Mouse (Mus musculus): ENCODE results near the gene Draxin. TPM values are rescaled to one million over a fixed set of nuclear protein-coding genes. Genes with fewer than 3 reads are reported as not detected.

The Draxin gene
- total and polyA plus RNA-seq, 2 experiments from 2014 or later, result 0.01 TPM; not detected in 1

DNA sequence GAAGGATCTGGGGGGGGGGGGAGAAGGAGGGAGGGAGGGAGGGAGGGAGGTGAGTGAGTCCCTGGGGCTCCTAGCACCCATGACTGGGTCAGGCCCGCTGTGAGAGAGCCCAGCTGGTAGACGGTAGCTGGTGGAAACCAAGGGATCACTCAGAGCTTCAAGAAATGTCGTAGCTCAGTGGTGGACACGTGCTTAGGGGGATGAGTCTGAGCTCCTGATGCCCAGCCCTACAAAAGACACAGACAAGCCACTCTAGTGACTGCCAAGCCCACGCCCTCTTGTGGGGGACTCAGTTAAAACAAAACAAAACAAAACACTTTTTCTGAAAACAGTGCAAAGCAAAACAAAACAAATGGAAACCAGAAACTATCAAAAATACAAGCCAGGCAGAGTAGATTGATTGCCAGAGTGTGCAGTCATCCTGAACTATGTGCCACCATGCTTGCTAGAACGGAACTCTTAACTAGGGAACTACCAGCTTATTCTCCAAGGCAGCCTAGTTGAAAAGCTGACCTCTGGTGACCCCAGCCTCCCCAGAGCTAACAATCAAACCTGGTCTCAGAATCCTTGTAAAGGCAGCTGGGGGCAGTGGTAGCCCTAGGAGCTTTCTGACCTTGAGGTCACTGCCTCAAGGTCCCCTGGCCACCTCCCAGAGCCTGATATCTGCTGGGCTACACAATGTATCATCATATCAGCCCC, 64.6 kb downstream of the Draxin start:
- DNase-seq (ENCODE audit: low spot score) (no peak), ATAC-seq (ENCODE audit: insufficient read depth, low read depth) (peak; percentile 39)
- Histone ChIP-seq H3K27ac (ENCODE audit: low read depth) (no peak overlapping the region), H3K9me3 (replicated peaks; ENCODE audit: control insufficient read depth, low read length) (no peaks in the 10 kb centered on the region), H3K27me3 (ENCODE audit: control insufficient read depth, insufficient read depth, low read length) (no peaks in the 10 kb centered on the region), H3K9ac (replicated peaks; ENCODE audit: low read depth, low read length) (no peak overlapping the region), H3K4me1 (ENCODE audit: control insufficient read depth, insufficient read depth) (peaks cover 11% of the 10 kb centered on the region), H3K36me3 (replicated peaks; ENCODE audit: control insufficient read depth, insufficient read depth, low read length) (no peaks in the 10 kb centered on the region), H3K4me2 (ENCODE audit: low read depth, low read length) (no peak overlapping the region), H3K4me3 (ENCODE audit: low read depth, low read length) (no peak overlapping the region)
- WGBS, result 55% methylated on average over 6 of the region's 6 CpGs
- TF ChIP-seq CTCF (IDR thresholded peaks at IDR 0.05; ENCODE audit: low read depth), result no peak
- TF ChIP-seq EP300 (IDR thresholded peaks at IDR 0.05; ENCODE audit: low read depth), result no peak

DNA sequence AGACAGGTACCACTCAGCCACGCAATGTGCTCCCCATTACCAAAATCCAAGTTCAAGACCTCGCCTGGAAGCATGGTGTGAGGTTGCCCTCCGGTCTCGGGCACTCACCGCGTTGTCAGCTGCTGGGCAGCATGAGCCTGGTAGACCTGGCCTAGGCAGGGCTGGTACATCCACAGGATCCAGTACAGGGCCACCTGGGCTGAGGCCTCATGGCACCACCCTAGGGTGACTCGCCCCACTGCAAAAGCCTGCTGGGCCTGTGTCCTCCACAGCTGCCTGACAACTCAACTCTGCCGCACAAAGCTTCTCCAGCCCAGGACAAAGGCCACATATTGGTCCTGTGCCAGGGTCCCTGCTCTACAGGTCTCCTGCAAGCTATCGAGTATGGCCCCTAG, 69.4 kb downstream of the Draxin start:
- no peak overlapping the region for H3K4me2 ChIP-seq (ENCODE audit: low read depth, low read length)
- DNase-seq (ENCODE audit: low spot score), result no peak
- peaks cover 23% of the 10 kb centered on the region for H3K36me3 ChIP-seq (replicated peaks; ENCODE audit: control insufficient read depth, insufficient read depth, low read length)
- H3K9ac ChIP-seq (replicated peaks; ENCODE audit: low read depth, low read length), result no peak overlapping the region
- H3K27me3 ChIP-seq (ENCODE audit: control insufficient read depth, insufficient read depth, low read length), result no peaks in the 10 kb centered on the region
- peaks cover 25% of the 10 kb centered on the region for H3K4me1 ChIP-seq (ENCODE audit: control insufficient read depth, insufficient read depth)
- WGBS, result 83% methylated on average over 9 of the region's 9 CpGs
- H3K27ac ChIP-seq (ENCODE audit: low read depth), result no peak overlapping the region
- H3K4me3 ChIP-seq (ENCODE audit: low read depth, low read length), result no peak overlapping the region
- ATAC-seq (ENCODE audit: insufficient read depth, low read depth), result no peak
- no peaks in the 10 kb centered on the region for H3K9me3 ChIP-seq (replicated peaks; ENCODE audit: control insufficient read depth, low read length)
- no peak for TF ChIP-seq CTCF (IDR thresholded peaks at IDR 0.05; ENCODE audit: low read depth)
- TF ChIP-seq EP300 (IDR thresholded peaks at IDR 0.05; ENCODE audit: low read depth), result no peak

DNA sequence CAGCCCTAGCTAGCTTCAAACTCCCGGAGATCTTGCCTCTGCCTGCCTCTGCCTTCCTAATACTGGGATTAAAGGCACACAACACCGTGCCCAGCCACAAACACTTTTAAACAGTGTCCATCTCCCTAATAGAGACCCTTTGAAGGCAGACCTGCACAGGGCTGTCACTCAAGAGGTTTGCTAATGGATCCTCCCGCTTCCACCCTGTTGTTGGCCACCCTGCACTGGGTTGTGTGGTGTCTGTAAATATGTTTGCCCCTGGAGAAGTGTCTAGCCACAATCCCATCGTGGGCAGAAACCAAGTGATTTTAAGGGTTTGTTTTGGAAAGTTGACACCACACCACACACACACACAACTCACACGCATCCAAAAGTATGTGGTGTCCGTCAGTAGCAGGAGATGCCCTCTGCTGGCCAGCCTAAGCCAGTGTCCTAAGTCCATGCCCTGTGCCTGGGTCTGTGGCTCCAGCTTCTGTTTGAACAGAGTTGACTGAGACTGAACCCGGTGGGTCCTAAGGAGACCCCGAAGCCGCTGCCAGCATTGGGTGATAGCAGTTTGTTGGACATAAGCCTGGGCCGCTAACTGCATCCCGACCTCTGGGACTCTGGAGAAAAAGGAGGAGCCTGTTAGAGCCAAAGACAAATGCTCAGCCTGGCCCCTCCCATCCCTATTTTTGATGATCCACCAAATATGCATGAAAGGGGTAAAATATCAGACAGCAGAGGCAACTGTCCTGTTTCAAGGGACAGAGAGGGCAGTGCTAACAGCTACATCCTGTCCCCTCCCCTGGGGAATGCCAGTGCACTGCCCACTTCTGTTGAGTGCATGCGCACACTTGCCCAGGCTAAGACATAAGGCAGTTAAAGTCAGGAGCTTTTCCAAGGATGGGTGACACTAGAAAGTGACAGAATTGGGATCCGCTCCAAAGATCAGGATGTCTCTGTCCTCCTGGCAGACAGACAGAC, 70.1 kb downstream of the Draxin start:
- WGBS, result 39% methylated on average over 13 of the region's 13 CpGs
- TF ChIP-seq CTCF (IDR thresholded peaks at IDR 0.05; ENCODE audit: low read depth) (peak; percentile 62), EP300 (IDR thresholded peaks at IDR 0.05; ENCODE audit: low read depth) (no peak)
- Histone ChIP-seq H3K27ac (ENCODE audit: low read depth) (no peak overlapping the region), H3K4me3 (ENCODE audit: low read depth, low read length) (no peak overlapping the region), H3K27me3 (ENCODE audit: control insufficient read depth, insufficient read depth, low read length) (no peaks in the 10 kb centered on the region), H3K36me3 (replicated peaks; ENCODE audit: control insufficient read depth, insufficient read depth, low read length) (peaks cover 30% of the 10 kb centered on the region), H3K4me2 (ENCODE audit: low read depth, low read length) (no peak overlapping the region), H3K4me1 (ENCODE audit: control insufficient read depth, insufficient read depth) (peaks cover 23% of the 10 kb centered on the region; the same call in 1 of the 2 replicates), H3K9ac (replicated peaks; ENCODE audit: low read depth, low read length) (no peak overlapping the region), H3K9me3 (replicated peaks; ENCODE audit: control insufficient read depth, low read length) (no peaks in the 10 kb centered on the region)
- DNase-seq (ENCODE audit: low spot score) (peak; percentile 59), ATAC-seq (ENCODE audit: insufficient read depth, low read depth) (0 out of 2 replicates have a peak, but pooled peaks have one; percentile 30)

DNA sequence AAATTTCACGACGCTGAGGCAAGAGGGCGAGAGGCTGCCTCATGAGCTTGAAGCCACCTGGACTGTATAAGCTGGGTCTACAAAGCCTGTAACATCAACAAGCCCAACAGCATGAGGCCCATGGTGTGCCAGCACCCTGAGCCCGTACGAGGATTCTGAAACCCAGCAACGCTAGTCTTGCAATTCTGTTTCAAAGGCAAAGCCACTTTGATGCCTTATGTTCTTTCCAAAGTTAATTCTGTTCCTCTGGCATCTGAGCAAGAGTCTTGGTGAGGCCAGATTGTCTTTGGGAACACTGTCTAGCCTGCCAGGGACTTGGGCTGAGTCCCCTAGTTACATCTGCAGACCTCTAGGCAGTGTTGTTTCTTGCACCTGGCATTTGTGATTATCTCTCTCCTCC, 71.5 kb downstream of the Draxin start:
- ATAC-seq (ENCODE audit: insufficient read depth, low read depth), result no peak
- Histone ChIP-seq H3K4me3 (ENCODE audit: low read depth, low read length) (no peak overlapping the region), H3K36me3 (replicated peaks; ENCODE audit: control insufficient read depth, insufficient read depth, low read length) (peaks cover 44% of the 10 kb centered on the region), H3K4me1 (ENCODE audit: control insufficient read depth, insufficient read depth) (peaks cover 23% of the 10 kb centered on the region; the same call in 1 of the 2 replicates), H3K27me3 (ENCODE audit: control insufficient read depth, insufficient read depth, low read length) (no peaks in the 10 kb centered on the region), H3K9ac (replicated peaks; ENCODE audit: low read depth, low read length) (no peak overlapping the region), H3K9me3 (replicated peaks; ENCODE audit: control insufficient read depth, low read length) (no peaks in the 10 kb centered on the region), H3K4me2 (ENCODE audit: low read depth, low read length) (no peak overlapping the region), H3K27ac (ENCODE audit: low read depth) (no peak overlapping the region)
- DNase-seq (ENCODE audit: low spot score), result no peak
- no peak for TF ChIP-seq EP300 (IDR thresholded peaks at IDR 0.05; ENCODE audit: low read depth)
- no peak for TF ChIP-seq CTCF (IDR thresholded peaks at IDR 0.05; ENCODE audit: low read depth)
- 90% methylated on average over 6 of the region's 6 CpGs for WGBS

DNA sequence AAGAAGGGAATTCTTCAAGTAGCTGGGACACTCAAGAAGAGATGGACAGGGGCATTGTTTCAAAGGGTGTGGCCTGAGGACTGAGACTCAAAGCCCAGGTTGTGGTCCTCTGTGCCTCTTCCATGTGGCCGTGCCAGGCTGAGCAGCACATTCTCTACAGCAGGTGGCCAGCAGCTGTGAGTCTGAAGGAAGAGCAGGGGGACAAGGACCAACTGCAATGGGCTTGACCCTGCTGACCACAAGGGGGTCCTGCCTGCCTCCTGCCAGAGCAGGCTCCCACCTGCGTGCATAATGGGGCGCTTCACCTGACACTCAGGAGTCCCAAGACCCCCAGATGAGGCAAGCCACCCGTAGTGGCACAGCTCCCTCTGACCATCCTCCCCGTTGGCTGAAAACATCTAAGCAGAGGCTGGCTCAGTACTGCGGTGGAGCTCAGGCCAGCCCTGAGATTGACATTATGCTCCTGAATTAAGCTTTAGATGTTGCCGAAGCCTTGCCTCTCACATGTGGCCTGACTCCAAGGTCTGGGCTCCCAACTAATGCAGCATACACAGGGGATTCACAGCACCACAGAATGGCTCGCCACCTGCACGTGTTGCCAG, 72.2 kb downstream of the Draxin start:
- H3K9ac ChIP-seq (replicated peaks; ENCODE audit: low read depth, low read length), result no peak overlapping the region
- no peak overlapping the region for H3K27ac ChIP-seq (ENCODE audit: low read depth)
- peaks cover 50% of the 10 kb centered on the region for H3K36me3 ChIP-seq (replicated peaks; ENCODE audit: control insufficient read depth, insufficient read depth, low read length)
- no peak overlapping the region for H3K4me3 ChIP-seq (ENCODE audit: low read depth, low read length)
- no peak for DNase-seq (ENCODE audit: low spot score)
- TF ChIP-seq EP300 (IDR thresholded peaks at IDR 0.05; ENCODE audit: low read depth) (no peak), CTCF (IDR thresholded peaks at IDR 0.05; ENCODE audit: low read depth) (no peak)
- peaks cover 23% of the 10 kb centered on the region; the same call in 1 of the 2 replicates for H3K4me1 ChIP-seq (ENCODE audit: control insufficient read depth, insufficient read depth)
- 90% methylated on average over 9 of the region's 9 CpGs for WGBS
- no peak overlapping the region for H3K4me2 ChIP-seq (ENCODE audit: low read depth, low read length)
- H3K27me3 ChIP-seq (ENCODE audit: control insufficient read depth, insufficient read depth, low read length), result no peaks in the 10 kb centered on the region
- ATAC-seq (ENCODE audit: insufficient read depth, low read depth), result no peak
- H3K9me3 ChIP-seq (replicated peaks; ENCODE audit: control insufficient read depth, low read length), result no peaks in the 10 kb centered on the region
